Mouse (Mus musculus) MEL (cell line): ENCODE results near the gene Mindy1.

Experiments
- BHLHE40 ChIP-seq: IDR thresholded peaks from 2 replicates; pipeline ENCODE4 v1.6.1; 2012; ENCODE audit warnings: low read depth, mild to moderate bottlenecking, inconsistent platforms, low read length, improper control_type of control experiment, borderline replicate concordance
- CTCF ChIP-seq, 3 experiments: IDR thresholded peaks in 2 of 3; conservative IDR thresholded peaks in 1 of 3; 2 replicates each; pipeline ENCODE4 v1.5.1; 2011 to 2012; ENCODE audit warnings: low read length in 3 of 3, low read depth in 2 of 3, mild to moderate bottlenecking in 2 of 3, improper control_type of control experiment in 1 of 3, inconsistent platforms in 1 of 3, mixed read lengths in 1 of 3, moderate library complexity in 1 of 3; ENCODE audit not compliant: control insufficient read depth in 1 of 3, insufficient read depth in 1 of 3, poor library complexity in 1 of 3, severe bottlenecking in 1 of 3
- EP300 ChIP-seq, 2 experiments: IDR thresholded peaks; 2 replicates each; pipeline ENCODE4 v1.6.1; 2011; ENCODE audit warnings: improper control_type of control experiment in 2 of 2, low read length in 2 of 2, low read depth in 1 of 2, mild to moderate bottlenecking in 1 of 2
- MYC ChIP-seq: IDR thresholded peaks from 2 replicates; pipeline ENCODE4 v1.6.1; 2011; ENCODE audit warnings: low read depth, mild to moderate bottlenecking, low read length, improper control_type of control experiment, moderate library complexity
- NELFE ChIP-seq: IDR thresholded peaks from 2 replicates; pipeline ENCODE4 v1.6.1; 2011; ENCODE audit warnings: low read depth, low read length, improper control_type of control experiment
- POLR2A ChIP-seq, 2 experiments: IDR thresholded peaks; 2 replicates each; pipeline ENCODE4 v1.6.1; 2011 to 2012; ENCODE audit warnings: low read length in 2 of 2, mild to moderate bottlenecking in 2 of 2, control low read depth in 1 of 2, improper control_type of control experiment in 1 of 2, low read depth in 1 of 2, moderate library complexity in 1 of 2; ENCODE audit not compliant: control insufficient read depth in 1 of 2, insufficient read depth in 1 of 2, poor library complexity in 1 of 2
- USF2 ChIP-seq, 2 experiments: IDR thresholded peaks; 2 replicates each; pipeline ENCODE4 v1.6.1; 2011 to 2012; ENCODE audit warnings: improper control_type of control experiment in 2 of 2, low read length in 2 of 2, borderline replicate concordance in 1 of 2, inconsistent platforms in 1 of 2, low read depth in 1 of 2, mild to moderate bottlenecking in 1 of 2; ENCODE audit not compliant: insufficient read depth in 1 of 2
- ZNF384 ChIP-seq: IDR thresholded peaks from 2 replicates; pipeline ENCODE4 v1.6.1; 2012; ENCODE audit warnings: low read depth, mild to moderate bottlenecking, inconsistent platforms, low read length, improper control_type of control experiment

GRCm38 (mm10) chr3:95313476-95313875 is 32.3 kb downstream of the Mindy1 start:
- no peak for TF ChIP-seq POLR2A (IDR thresholded peaks at IDR 0.05; ENCODE audit: control insufficient read depth in 1 of 2, insufficient read depth in 1 of 2, low read depth in 1 of 2, low read length in 2 of 2, poor library complexity in 1 of 2)
- TF ChIP-seq CTCF (IDR thresholded peaks at IDR 0.05 in 2 of 3, conservative IDR thresholded peaks at IDR 0.05 in 1 of 3; ENCODE audit: control insufficient read depth in 1 of 3, insufficient read depth in 1 of 3, low read depth in 2 of 3, low read length in 3 of 3, poor library complexity in 1 of 3, severe bottlenecking in 1 of 3), result no peak
- no peak for TF ChIP-seq BHLHE40
- TF ChIP-seq MYC, result no peak
- no peak for TF ChIP-seq ZNF384
- no peak for TF ChIP-seq NELFE
- no peak for TF ChIP-seq USF2 (IDR thresholded peaks at IDR 0.05; ENCODE audit: borderline replicate concordance in 1 of 2, insufficient read depth in 1 of 2, low read depth in 1 of 2, low read length in 2 of 2)
- TF ChIP-seq EP300 (IDR thresholded peaks at IDR 0.05; ENCODE audit: low read depth in 1 of 2, low read length in 2 of 2), result no peak
